Mouse (Mus musculus) B cell, adult 2 months (primary cell): ENCODE results near the gene Ptprd.

Source experiments
- DNase-seq, 2 experiments: peaks; one replicate each; pipeline ENCODE4 v3.0.0; 2022

Gene Ptprd

DNA sequence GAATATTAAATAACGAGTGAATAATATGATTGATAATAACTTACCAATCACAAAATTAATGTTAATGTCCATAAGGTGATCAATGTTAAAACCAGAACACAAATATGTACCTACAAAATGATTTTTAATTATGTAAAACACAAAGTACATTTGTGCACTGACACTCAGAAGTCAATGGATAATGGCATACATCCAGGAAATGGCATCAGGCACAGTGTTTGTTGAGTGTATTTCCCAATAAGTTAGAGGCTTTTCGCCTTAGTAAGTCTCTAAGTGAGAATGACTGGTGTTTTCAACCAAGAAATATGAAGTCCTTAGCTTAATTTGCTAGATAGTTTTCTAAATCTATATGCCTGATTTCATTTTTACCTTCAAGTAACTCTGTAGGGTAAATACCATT, 1843.5 kb downstream of the Ptprd start:
- DNase-seq: no peak

DNA sequence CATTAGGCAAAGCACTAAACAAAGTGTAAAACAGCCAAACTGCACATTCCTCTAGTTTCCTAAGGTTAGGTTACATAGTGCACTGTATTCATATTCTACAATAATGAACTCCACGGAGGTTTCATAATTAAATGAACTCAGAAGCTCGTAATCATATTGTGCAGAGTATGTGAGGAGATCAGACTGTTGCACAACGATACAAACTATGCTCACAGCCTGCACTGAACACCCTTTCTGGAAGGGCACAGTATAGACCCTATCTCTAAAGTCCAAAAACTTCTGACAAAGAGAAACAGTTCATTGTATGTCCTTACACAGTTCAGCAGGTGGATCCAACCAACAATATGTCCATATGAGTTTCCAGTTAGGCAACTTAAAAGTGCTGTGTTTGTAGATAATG, 1844.5 kb downstream of the Ptprd start:
- DNase-seq: no peak

DNA sequence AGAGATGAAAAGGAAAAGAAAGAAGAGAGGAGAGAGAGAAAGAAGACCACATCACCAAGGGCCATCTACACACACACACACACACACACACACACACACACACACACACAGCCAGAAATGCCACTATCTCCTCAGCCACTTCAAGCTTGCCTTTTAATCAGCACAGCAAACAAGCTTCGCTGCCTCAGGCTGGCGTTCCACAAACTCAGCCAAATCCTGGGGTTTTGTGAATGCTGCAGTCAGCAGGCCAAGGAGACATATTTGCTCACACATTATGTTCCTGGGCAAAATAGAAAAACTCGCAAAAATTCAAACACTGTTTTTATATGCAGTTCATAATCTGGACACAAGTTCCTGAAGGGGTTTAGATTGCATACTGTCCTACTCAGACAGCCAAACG, 1845.9 kb downstream of the Ptprd start:
- no peak for DNase-seq

DNA sequence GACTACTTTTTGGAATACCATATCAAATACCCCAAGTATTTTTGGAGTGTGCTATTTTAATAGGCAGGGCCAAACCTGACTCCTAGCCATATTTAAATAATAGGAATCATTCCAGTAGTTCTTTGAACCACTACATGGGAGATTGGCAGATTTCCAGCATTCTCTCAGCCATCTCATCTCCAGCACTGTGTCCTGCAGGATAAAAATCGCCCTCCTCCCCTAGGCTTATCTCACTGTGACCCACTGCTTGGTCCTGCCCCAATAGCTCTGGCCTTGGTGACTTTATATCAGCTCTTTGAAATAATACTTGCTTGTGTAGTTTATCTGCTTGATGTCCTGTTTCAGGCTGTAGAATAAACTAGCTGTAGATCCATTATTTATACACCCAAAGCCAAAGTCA, 1850.2 kb downstream of the Ptprd start:
- DNase-seq: no peak

DNA sequence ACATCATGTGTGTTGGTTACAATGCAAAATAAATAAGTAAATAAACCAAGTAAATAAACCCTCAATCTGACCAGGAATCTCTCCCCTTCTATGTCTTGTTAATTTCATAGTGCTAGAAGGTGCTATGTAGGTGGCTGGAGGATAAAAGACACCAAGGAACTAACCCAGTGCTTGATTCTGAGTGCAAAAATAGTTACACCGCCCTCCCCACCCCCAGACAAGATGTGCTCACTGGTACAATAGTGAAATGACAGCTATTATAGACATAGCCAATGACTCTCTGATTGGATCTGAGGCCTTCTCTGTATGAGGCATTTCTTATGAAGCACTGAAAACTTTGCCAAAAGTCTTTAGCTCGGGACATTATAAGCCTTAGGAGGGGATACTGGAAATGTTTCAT, 1857.6 kb downstream of the Ptprd start:
- no peak for DNase-seq

DNA sequence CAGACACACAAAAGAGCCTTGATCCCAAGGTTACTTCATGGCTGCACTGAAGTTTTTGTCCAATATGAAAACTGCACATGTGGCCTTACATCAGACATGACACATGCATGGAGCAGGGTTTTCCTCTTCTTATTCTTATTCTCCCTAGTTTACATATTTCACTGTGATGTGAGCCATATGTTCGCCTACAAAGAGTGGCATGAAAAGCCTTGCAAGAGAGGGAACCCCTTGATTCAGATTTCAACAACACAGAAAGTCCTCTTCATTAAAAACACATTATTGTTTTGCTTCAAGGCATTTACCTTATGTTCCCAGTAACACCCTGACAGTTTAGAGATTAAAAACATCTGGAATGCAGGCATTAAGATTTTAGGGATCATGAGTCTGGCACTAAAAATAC, 1859.3 kb downstream of the Ptprd start:
- DNase-seq: no peak

DNA sequence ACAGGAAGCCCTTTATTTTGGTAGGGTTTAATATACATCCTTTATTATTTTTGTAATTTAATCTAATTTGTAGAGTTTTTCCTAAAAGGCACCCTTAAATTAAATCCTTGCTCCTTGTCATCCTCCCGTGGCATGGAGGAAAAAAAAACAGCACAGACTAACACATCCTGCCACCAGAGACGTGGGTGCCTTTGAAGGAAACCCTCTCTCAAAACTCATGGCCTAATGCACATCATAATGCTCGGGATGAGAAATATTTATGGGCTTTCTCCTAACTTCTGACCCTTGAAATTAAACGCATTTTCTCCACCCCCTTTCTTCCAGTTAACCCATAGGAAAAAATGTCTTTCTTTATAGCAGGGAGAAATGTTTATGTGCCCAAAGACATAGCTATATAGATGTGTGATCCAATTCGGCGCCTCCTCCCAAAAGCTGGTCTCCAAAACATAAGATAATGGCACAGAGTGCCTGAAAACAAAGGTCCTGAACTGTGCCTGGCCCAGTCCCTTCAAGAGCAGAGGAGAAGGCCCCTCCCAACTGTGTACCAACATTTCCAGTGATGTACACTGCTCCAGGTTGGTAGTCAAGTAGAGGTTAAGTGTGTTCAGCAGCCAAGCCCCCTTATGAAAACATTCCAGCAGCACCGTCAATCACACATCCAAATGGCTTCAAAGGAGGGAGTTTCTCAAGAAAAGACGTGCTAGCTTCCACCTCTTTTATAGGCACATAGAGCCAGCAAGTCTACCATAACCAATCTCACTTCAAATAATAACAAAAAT, 1860.4 kb downstream of the Ptprd start:
- no peak for DNase-seq

DNA sequence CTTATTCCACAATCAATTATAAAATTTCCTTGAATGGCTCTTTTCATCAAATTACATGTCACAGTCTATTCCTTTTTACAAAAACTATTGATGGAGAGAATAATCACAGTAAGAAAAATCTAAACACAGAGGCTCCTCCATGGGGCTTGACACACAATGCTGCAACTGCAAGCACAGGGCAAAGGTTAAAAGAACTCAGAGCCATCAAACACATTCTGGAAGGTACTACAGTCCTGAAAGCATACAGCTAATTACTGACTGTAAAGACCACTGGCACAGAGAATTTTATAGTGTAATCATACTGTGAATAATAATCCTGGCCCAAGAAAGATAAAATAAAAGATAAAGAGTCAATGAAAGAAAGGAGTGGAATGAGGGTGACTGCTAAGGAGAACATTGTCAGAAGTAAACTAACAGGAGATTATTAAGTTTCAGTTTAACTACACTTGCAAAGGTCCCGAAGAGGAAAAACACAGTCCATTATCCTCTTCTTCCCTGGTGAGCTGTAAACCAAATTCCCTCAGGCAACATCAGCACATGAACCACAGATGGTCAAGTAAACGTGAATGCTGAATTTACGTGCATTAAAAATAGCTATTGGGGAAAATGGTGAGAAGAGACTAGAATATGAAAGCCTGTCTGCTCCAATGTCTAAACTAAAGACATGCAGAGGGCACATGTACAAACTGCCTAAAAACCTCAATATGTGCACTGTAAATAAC, 1861.4 kb downstream of the Ptprd start:
- no peak for DNase-seq

DNA sequence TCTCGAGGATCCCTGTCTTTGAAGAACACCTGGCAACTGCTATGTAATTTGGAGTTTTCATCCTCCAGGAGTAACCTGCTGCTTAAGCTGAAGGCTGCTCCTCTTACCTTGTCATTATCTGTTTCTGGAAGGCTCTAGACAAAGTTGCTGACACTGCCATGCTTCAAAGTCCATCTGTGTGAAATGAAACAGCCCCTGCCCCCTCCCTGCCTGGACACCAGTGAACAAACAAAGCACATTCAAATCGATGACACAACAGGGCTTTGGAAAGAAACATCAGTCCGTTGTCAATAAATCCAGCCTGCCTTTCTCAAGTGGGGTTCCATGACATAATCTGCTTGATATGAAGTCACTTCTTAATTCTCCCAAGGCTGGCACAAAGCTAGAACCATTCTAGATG, 1867.7 kb downstream of the Ptprd start:
- no peak for DNase-seq

DNA sequence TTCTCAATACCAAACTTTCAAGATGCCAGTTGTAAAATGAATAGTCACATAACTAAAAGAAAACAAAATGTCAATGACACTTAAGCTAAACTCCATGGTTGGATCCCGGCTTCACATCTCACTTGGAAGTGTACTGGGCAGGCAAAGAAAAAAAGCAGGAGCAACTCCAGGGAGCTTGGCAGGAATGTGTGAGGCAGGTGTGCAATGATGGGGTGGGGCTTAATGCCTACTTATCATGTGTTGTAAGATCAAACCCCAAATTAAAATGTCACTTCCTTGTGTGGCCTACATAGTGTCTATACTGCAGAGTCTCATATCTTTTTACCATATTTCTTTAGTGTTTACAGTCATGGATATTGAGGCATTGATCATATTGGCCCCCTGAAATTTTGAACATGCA, 1873.8 kb downstream of the Ptprd start:
- DNase-seq: no peak

DNA sequence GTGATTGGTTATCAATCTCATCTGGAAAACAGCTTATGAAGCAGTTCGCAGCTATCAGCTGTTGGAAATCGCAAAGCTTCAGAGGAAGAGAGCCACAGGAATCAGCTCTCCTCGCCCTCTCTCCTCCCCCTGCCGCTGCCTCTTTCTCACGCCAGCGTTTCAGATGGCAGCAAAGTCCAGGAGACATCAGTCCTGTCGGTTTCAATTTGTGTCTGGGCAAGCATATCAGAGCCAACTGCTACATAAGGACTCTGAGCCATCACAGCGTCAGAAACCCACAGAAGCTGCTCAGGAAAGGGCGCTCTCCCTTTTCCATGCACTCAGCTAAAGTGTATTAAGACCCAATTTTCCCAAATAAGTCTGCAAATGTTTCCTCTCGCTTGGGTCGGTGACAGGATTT, 1884.4 kb downstream of the Ptprd start:
- DNase-seq: no peak

DNA sequence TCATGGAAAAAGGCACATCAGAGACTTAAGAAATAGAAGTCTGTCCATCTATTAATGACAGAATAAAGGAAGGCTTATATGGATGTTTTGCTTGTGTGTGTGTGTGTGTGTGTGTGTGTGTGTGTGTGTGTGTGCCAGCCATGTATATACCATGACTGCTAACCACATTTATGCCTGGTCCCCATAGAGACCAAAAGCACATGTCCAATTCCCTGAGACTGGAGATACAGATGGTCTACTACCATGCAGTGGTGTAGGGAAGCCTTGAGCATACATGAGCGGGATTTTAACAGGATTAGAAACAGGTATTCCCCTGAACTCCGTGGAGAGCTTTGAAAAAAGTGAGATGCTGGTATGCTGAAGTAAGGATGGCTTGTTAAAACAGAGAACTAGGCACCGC, 1886.1 kb downstream of the Ptprd start:
- DNase-seq: no peak

DNA sequence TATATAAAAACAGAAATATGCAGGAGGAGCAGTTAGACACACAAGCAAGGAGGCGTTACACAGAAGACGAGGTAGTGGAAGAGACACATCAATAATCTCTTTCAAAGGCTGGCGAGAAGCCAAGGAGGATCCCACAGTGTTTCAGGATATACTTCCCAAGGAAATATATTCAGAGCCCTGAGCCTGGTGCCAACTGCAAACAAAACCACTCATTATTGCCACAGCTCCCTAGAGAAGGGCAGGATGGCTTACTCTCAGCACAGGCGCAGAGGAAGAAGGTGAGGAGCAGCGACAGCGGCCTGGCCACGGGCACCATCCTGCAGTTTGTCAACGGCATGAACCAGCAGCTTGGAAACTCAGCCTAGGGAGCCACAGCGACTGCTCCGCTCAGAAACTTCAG, 1886.8 kb downstream of the Ptprd start:
- DNase-seq: no peak

DNA sequence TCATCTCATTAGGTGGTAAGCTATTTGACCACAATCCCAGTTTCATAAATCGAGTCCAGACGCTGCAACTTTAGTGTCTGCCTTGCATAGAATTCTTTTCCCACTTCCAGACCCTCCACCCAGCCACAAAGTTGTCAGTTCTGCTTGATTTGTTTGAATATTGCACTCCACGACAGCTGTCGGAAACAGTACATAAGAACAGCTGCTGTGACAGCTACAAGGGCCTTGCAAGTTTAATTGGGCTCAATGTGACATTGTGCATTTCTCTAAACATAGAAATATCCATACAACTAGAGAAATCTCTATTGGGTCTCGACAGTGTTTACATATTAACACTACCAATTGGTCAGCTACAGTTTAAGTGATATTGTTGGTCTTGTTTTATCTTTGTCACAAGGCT, 1887.3 kb downstream of the Ptprd start:
- DNase-seq: no peak

DNA sequence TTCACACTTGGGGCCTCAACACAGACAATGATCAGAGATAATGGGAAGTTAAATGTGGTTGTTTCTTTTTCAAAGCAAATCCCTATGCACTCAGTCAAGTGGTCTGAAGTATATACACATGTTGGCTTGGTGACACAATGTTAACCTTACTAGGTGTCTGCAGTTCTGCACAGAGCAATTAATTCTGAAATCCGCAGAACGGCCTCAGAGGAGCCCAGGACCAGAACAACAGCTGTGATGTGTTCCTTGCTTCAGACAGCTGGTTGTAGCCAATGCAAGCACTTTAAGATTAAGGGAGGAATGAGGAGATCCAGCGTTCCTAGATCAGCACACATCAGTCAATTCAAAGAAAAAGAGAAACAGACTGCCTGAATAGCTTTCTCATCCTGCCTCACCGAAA, 1891.9 kb downstream of the Ptprd start:
- DNase-seq: no peak

DNA sequence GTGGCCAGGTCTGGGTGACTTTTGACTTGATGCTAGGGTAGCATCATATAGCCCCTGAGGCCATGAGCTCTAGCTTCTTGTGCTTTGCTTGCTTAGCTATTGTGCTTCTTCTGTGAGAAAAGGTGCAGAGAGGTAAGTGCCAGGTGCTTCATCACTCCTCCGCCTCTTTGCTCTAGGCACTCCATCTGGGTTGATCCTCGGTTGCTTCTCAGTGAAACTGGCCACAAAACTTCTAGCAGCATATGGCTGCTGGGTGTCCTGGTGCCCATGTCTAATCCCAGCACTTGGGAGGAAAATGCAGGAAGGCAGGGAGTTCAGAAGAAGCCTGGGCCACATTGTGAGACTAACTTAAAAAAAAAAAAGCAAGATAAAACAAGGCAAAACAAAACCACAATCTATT, 1895.8 kb downstream of the Ptprd start:
- no peak for DNase-seq

DNA sequence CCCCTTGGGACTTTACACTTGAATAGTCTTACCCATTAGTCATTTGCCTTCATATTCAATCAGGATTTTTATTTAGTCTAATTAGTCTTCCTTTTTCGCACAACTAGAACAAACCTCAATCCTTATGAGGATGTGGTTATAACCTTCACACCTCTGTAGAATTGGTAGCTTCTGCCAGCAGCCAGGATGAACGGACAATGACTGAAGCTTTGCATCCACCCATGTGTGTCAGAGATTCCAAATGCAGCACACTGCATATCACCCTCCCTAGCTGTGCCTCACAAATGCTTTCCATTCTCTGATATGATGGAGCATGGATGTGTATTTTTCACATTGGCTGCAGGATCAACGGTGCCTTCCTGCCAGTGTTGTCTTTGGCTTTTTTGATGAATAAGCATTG, 1898.0 kb downstream of the Ptprd start:
- no peak for DNase-seq

DNA sequence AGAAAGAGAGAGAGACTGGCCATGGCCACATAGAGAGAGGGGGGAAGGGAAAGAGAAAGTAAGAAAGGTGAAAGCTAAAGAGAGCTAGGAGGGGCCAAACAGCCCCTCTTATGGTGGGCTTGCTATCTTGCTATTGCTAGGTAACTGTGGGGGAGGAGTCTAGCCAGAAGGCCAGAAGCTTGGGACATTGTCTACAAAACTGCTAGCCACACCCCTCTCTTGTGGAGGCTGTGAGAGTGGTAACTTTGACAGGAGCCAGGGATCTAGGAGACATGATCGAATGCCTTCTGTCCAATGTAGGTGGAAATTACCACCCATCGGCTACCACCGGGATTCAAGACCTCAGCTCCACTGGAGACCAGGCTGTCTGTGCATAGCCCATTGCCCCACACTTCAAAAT, 1899.2 kb downstream of the Ptprd start:
- DNase-seq: no peak

DNA sequence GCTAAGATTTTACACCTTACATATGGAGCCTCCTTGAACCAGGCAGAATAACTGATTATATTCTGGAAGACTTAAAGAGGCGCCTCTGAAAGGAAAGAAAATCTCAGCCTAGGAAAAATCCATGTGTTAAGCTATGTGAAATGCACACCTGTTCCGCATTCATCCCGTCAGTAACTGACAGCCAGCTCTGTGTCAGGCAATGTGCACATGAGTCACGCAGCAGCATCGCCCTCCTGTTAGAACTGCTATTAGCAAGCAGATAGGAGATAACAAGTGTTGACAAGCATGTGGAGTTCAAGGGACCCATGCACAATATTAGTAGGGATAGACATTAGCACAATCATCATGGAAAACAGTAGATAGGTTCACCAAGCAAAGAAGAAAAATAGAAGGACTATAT, 1905.8 kb downstream of the Ptprd start:
- DNase-seq: no peak

DNA sequence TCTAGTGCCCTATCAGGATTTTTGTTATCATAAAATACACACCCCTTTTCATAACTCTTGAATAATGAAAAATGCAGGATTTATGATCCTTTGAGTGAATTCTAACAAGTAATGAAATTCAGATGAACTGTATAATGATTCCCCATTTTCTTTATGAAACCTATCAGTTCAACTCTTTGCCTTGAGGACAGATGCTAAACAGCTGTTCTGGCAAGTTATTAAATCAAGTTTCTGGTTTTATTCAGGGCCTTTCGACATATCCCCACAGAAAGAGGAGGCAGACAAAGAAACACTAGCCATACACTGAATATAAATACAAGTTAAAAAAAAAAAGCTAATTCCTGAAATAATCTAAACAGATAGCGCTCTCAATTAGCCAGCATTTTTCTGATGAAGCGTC, 1914.4 kb downstream of the Ptprd start:
- DNase-seq: no peak

DNA sequence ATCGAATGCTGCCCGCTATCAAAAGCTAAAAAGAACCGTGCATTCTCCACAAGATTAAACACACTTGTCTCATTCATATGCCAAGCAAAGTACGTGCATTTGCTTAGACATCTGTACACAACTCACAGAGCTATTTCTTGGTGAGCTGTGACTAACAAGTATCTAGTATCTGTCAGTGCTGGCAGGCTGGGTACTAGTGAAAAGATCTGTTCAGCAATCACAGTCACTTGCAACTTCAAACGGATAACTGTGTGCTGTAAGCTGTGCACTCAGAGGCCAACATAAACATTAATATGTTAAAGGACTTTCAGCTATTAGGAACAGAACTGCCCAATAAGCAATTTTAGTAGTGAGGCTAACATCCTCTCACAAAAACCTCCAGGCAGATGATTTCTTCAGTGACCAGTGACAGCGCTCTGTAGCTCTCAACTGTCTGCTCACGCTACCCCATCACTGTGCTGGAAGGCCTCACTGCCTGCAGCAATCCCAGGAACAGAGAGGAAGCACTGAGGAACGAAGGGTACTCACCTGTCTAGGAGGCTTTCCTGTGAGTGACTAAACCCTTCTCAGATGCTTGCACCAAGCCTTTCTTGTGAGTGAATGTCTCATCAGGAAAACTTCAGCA, 1918.9 kb downstream of the Ptprd start:
- DNase-seq: no peak

DNA sequence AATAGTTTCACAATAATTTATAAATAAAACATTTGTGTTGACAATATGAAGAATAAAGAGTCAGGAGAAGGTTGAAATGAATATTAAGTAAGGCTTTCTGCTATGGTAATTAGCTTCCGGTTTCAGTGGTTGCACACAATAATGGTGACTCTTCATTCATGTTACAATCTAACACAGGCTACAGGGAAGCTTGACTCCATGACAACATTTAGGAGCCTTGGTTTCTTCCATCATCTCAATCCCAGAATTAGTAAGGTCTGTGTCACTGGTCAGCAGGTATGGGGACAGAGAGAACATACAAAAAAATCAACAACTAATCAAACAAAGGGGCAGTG, 1921.3 kb downstream of the Ptprd start:
- DNase-seq: no peak

DNA sequence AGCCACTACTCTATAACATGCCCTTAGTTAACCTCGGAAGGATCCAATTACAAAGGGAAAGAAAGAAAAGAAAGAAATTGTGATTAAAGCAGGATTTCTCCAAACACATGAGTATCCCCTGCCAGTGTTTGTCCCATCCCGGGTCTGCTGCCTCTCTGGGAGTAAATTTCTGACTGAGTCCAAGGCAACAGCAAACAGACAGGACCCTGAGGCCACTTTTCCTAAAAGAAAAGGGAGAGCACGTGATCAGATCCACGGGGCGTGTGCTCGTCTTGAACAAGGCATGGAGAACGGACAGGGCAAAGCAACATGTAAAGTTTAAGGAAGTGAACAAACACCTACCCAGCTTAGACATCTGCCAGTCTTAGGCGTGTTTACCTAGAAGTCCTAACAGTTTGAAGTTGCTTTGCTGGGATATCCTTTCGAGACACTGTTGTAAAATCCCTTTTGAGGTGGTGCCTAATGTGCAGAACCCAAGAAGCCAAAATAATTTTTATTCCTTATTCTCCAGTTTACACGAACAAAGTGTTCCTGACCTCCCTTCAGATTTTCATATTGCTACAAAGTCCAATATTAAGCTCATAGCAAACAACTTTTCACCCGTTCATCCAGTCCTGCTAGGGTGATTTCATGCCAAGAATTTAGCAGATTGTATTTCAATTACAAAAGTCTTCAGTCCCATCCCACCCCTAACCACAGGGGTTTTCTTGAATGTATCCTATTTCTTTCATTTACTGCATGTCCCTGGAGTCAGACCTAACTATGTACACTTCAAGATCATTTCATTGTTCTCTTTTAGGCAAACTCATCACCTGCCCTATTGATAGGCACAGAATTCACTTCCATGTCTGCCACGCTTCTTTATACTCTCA, 1921.9 kb downstream of the Ptprd start:
- no peak for DNase-seq

DNA sequence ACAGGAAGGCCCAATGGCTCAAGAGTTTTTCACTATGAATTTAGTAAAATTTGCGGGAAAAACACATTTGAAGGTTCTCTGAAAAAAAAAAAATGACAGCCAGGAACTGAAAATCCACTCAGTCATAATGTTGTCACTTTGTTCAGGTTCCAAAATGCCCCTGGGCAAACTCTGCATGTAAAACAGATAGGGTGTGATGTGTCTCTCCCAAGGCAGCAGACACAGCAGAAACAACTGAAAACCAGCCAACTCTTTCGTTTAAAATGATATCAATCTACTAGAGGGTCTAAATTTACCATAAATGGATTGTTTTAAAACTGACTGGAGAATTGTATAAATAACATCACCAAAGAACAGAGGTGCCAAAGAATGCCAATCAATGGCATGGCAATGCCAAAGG, 1925.7 kb downstream of the Ptprd start:
- DNase-seq: no peak
